Mouse (Mus musculus) kidney, adult 11 months (tissue): Measurements from ENCODE around the gene Epha3.

ENCODE experiments used
- DNase-seq: peaks from one replicate; pipeline ENCODE4 v3.0.0; 2022

Gene Epha3

GRCm38 (mm10) chr16:63782101-63782500, 81.9 kb downstream of the Epha3 start:
- DNase-seq = no peak

GRCm38 (mm10) chr16:63780151-63780550, 83.8 kb downstream of the Epha3 start:
- DNase-seq = no peak

- no peak for DNase-seq
Measured at GRCm38 (mm10) chr16:63777811-63778210, 86.2 kb downstream of the Epha3 start.

GRCm38 (mm10) chr16:63772566-63772965, 91.4 kb downstream of the Epha3 start:
- no peak for DNase-seq

GRCm38 (mm10) chr16:63767589-63767988, 96.4 kb downstream of the Epha3 start:
- DNase-seq = no peak

GRCm38 (mm10) chr16:63761177-63761576, 102.8 kb downstream of the Epha3 start:
- no peak for DNase-seq

- no peak for DNase-seq
Measured at GRCm38 (mm10) chr16:63760112-63760511, 103.9 kb downstream of the Epha3 start.

- no peak for DNase-seq
Measured at GRCm38 (mm10) chr16:63753052-63753451, 110.9 kb downstream of the Epha3 start.

- no peak for DNase-seq
Measured at GRCm38 (mm10) chr16:63747817-63748216, 116.2 kb downstream of the Epha3 start.

GRCm38 (mm10) chr16:63745465-63745864, 118.5 kb downstream of the Epha3 start:
- DNase-seq = no peak

- DNase-seq = no peak
Measured at GRCm38 (mm10) chr16:63743208-63743854, 120.6 kb downstream of the Epha3 start.

- DNase-seq = no peak
Measured at GRCm38 (mm10) chr16:63719235-63719634, 144.7 kb downstream of the Epha3 start.

- DNase-seq = no peak
Measured at GRCm38 (mm10) chr16:63717317-63717716, 146.7 kb downstream of the Epha3 start.

- DNase-seq = no peak
Measured at GRCm38 (mm10) chr16:63706912-63707868, 156.8 kb downstream of the Epha3 start.

- no peak for DNase-seq
Measured at GRCm38 (mm10) chr16:63689371-63689770, 174.6 kb downstream of the Epha3 start.

- DNase-seq = no peak
Measured at GRCm38 (mm10) chr16:63684211-63684610, 179.8 kb downstream of the Epha3 start.

- DNase-seq = no peak
Measured at GRCm38 (mm10) chr16:63674426-63674825, 189.5 kb downstream of the Epha3 start.

GRCm38 (mm10) chr16:63673236-63673840, 190.6 kb downstream of the Epha3 start:
- no peak for DNase-seq

GRCm38 (mm10) chr16:63665897-63666464, 198.0 kb downstream of the Epha3 start:
- no peak for DNase-seq

- no peak for DNase-seq
Measured at GRCm38 (mm10) chr16:63658302-63658974, 205.5 kb downstream of the Epha3 start.

GRCm38 (mm10) chr16:63657743-63658142, 206.2 kb downstream of the Epha3 start:
- DNase-seq = no peak

GRCm38 (mm10) chr16:63653393-63653918, 210.5 kb downstream of the Epha3 start:
- DNase-seq = no peak
